Mouse (Mus musculus) heart, embryonic 15.5 days (tissue): ENCODE measurements at regions not wholly inside any gene's neighbourhood (a gene's known extent, or its start where the extent isn't known, plus 50 kb on each side); places are given as distances from the start of the nearest gene placed in this dataset.
A peak's percentile ranks its signal among the peaks of the same experiment; 100 is the strongest.

ENCODE experiments used
- ATAC-seq: fragments of 200-750 bp; cut with Nextera tagmentation; replicated peaks from 2 replicates; pipeline ENCODE4 v1.8.0; 2017; ENCODE audit warnings: low read depth, moderate TSS enrichment; ENCODE audit not compliant: insufficient number of reproducible peaks, insufficient read depth, low FRiP score
- H3K27ac ChIP-seq: fragments of 300-500 bp; sonication (generic); 2 replicates; pipeline ENCODE4 v1.5.1; 2015; ENCODE audit warnings: mild to moderate bottlenecking, inconsistent platforms
- H3K27me3 ChIP-seq: fragments of 300-500 bp; sonication (generic); 2 replicates; pipeline ENCODE4 v1.6.1; 2015; ENCODE audit warnings: inconsistent platforms
- H3K36me3 ChIP-seq: fragments of 300-500 bp; sonication (generic); 2 replicates; pipeline ENCODE4 v1.6.1; 2015; ENCODE audit warnings: mild to moderate bottlenecking, inconsistent platforms
- H3K4me1 ChIP-seq: fragments of 300-500 bp; sonication (generic); replicated peaks from 2 replicates; pipeline ENCODE4 v1.6.1; 2015; ENCODE audit warnings: inconsistent platforms
- H3K4me2 ChIP-seq: fragments of 300-500 bp; sonication (generic); 2 replicates; pipeline ENCODE4 v1.6.1; 2015; ENCODE audit warnings: inconsistent platforms, mild to moderate bottlenecking, moderate library complexity
- H3K4me3 ChIP-seq: fragments of 300-500 bp; sonication (generic); 2 replicates; pipeline ENCODE4 v1.5.1; 2015; ENCODE audit warnings: mild to moderate bottlenecking, inconsistent platforms
- H3K9ac ChIP-seq: fragments of 300-500 bp; sonication (generic); 2 replicates; pipeline ENCODE4 v1.6.1; 2015; ENCODE audit warnings: mild to moderate bottlenecking, inconsistent platforms
- H3K9me3 ChIP-seq: fragments of 300-500 bp; sonication (generic); replicated peaks from 2 replicates; pipeline ENCODE4 v1.6.1; 2016; ENCODE audit warnings: inconsistent platforms
- WGBS: fragments of 180-500 bp; shearing (Covaris S2); methylation state at CpG from one replicate; pipeline ENCODE4 v1.1.7; 2015; ENCODE audit warnings: mixed read lengths; 5-methylcytosine and 5-hydroxymethylcytosine counted together

- Histone ChIP-seq H3K4me1 (peaks cover 45% of the 10 kb centered on the region), H3K9ac (no peak overlapping the region), H3K27ac (peak overlapping the region; percentile 54; the same call in 1 of the 2 replicates), H3K4me2 (no peak overlapping the region), H3K4me3 (no peak overlapping the region), H3K27me3 (no peaks in the 10 kb centered on the region), H3K9me3 (no peaks in the 10 kb centered on the region), H3K36me3 (no peaks in the 10 kb centered on the region)
- 39% methylated on average over 7 of the region's 7 CpGs for WGBS
- ATAC-seq, result no peak
Measured at GRCm38 (mm10) chr4:84018774-84019173, 493.4 kb downstream of the Ccdc171 start.

- no peak overlapping the region for H3K4me2 ChIP-seq
- 58% methylated on average over 14 of the region's 14 CpGs for WGBS
- no peak for ATAC-seq
- no peaks in the 10 kb centered on the region for H3K27me3 ChIP-seq
- peak overlapping the region; percentile 54; the same call in 1 of the 2 replicates for H3K27ac ChIP-seq
- no peaks in the 10 kb centered on the region for H3K36me3 ChIP-seq
- peaks cover 45% of the 10 kb centered on the region for H3K4me1 ChIP-seq
- no peak overlapping the region for H3K4me3 ChIP-seq
- H3K9me3 ChIP-seq, result no peaks in the 10 kb centered on the region
- no peak overlapping the region for H3K9ac ChIP-seq
Measured at GRCm38 (mm10) chr4:84019500-84020255, 494.3 kb downstream of the Ccdc171 start.

GRCm38 (mm10) chr4:84020692-84021091 lies 495.3 kb downstream of the Ccdc171 start:
- Histone ChIP-seq H3K4me3 (no peak overlapping the region), H3K27ac (no peak overlapping the region), H3K9ac (no peak overlapping the region), H3K9me3 (no peaks in the 10 kb centered on the region), H3K4me2 (no peak overlapping the region), H3K4me1 (peaks cover 37% of the 10 kb centered on the region), H3K27me3 (no peaks in the 10 kb centered on the region), H3K36me3 (no peaks in the 10 kb centered on the region)
- 55% methylated on average over 1 of the region's 1 CpGs for WGBS
- no peak for ATAC-seq

GRCm38 (mm10) chr4:84022323-84022722 lies 497.0 kb downstream of the Ccdc171 start:
- Histone ChIP-seq H3K36me3 (no peaks in the 10 kb centered on the region), H3K27me3 (no peaks in the 10 kb centered on the region), H3K4me3 (no peak overlapping the region), H3K4me1 (peaks cover 28% of the 10 kb centered on the region), H3K27ac (no peak overlapping the region), H3K9ac (no peak overlapping the region), H3K4me2 (no peak overlapping the region), H3K9me3 (no peaks in the 10 kb centered on the region)
- WGBS, result 54% methylated on average over 7 of the region's 7 CpGs
- ATAC-seq, result no peak

GRCm38 (mm10) chr4:84026144-84026543 lies 500.8 kb downstream of the Ccdc171 start:
- Histone ChIP-seq H3K9me3 (no peaks in the 10 kb centered on the region), H3K27me3 (no peaks in the 10 kb centered on the region), H3K27ac (no peak overlapping the region), H3K4me2 (no peak overlapping the region), H3K4me3 (no peak overlapping the region), H3K4me1 (peaks cover 8% of the 10 kb centered on the region), H3K36me3 (no peaks in the 10 kb centered on the region), H3K9ac (no peak overlapping the region)
- WGBS, result 29% methylated on average over 8 of the region's 8 CpGs
- no peak for ATAC-seq

GRCm38 (mm10) chr4:84028120-84028519 lies 502.8 kb downstream of the Ccdc171 start:
- 21% methylated on average over 5 of the region's 5 CpGs for WGBS

GRCm38 (mm10) chr4:84030916-84031315 lies 505.6 kb downstream of the Ccdc171 start:
- Histone ChIP-seq H3K4me1 (0 out of 2 replicates have a peak, but pooled peaks cover 2% of the 10 kb centered on the region), H3K36me3 (no peaks in the 10 kb centered on the region), H3K9me3 (no peaks in the 10 kb centered on the region), H3K9ac (no peak overlapping the region), H3K27me3 (no peaks in the 10 kb centered on the region), H3K27ac (no peak overlapping the region), H3K4me2 (no peak overlapping the region), H3K4me3 (no peak overlapping the region)
- ATAC-seq, result no peak
- WGBS, result 71% methylated on average over 5 of the region's 5 CpGs

More at GRCm38 (mm10) chr4:84028120-84028519, 502.8 kb downstream of the Ccdc171 start:
- Histone ChIP-seq H3K4me3 (no peak overlapping the region), H3K9ac (no peak overlapping the region), H3K27ac (no peak overlapping the region), H3K27me3 (no peaks in the 10 kb centered on the region), H3K4me1 (0 out of 2 replicates have a peak, but pooled peaks cover 2% of the 10 kb centered on the region), H3K36me3 (no peaks in the 10 kb centered on the region), H3K4me2 (no peak overlapping the region), H3K9me3 (no peaks in the 10 kb centered on the region)
- no peak for ATAC-seq

- H3K4me1 ChIP-seq, result no peaks in the 10 kb centered on the region
- H3K9me3 ChIP-seq, result no peaks in the 10 kb centered on the region
- no peaks in the 10 kb centered on the region for H3K36me3 ChIP-seq
- 63% methylated on average over 10 of the region's 10 CpGs for WGBS
- H3K27ac ChIP-seq, result no peak overlapping the region
- H3K9ac ChIP-seq, result no peak overlapping the region
- no peak for ATAC-seq
- no peak overlapping the region for H3K4me3 ChIP-seq
- H3K27me3 ChIP-seq, result no peaks in the 10 kb centered on the region
- H3K4me2 ChIP-seq, result no peak overlapping the region
Measured at GRCm38 (mm10) chr4:84032505-84032904, 507.2 kb downstream of the Ccdc171 start.

GRCm38 (mm10) chr4:84035347-84035746 lies 510.0 kb downstream of the Ccdc171 start:
- Histone ChIP-seq H3K4me3 (no peak overlapping the region), H3K36me3 (no peaks in the 10 kb centered on the region), H3K27me3 (no peaks in the 10 kb centered on the region), H3K27ac (no peak overlapping the region), H3K9ac (no peak overlapping the region), H3K4me1 (no peaks in the 10 kb centered on the region), H3K9me3 (no peaks in the 10 kb centered on the region), H3K4me2 (no peak overlapping the region)
- ATAC-seq, result no peak
- 85% methylated on average over 1 of the region's 1 CpGs for WGBS

GRCm38 (mm10) chr4:84037535-84037934 lies 512.2 kb downstream of the Ccdc171 start:
- H3K36me3 ChIP-seq, result no peaks in the 10 kb centered on the region
- no peak for ATAC-seq
- H3K27me3 ChIP-seq, result no peaks in the 10 kb centered on the region
- no peaks in the 10 kb centered on the region for H3K9me3 ChIP-seq
- H3K4me1 ChIP-seq, result no peaks in the 10 kb centered on the region
- 49% methylated on average over 3 of the region's 3 CpGs for WGBS
- no peak overlapping the region for H3K4me2 ChIP-seq
- no peak overlapping the region for H3K9ac ChIP-seq
- no peak overlapping the region for H3K4me3 ChIP-seq
- H3K27ac ChIP-seq, result no peak overlapping the region

GRCm38 (mm10) chr4:84050243-84050642 lies 524.9 kb downstream of the Ccdc171 start:
- WGBS, result 67% methylated on average over 6 of the region's 6 CpGs
- H3K4me2 ChIP-seq, result no peak overlapping the region
- no peak overlapping the region for H3K9ac ChIP-seq
- no peak overlapping the region for H3K4me3 ChIP-seq
- no peaks in the 10 kb centered on the region for H3K4me1 ChIP-seq
- H3K36me3 ChIP-seq, result no peaks in the 10 kb centered on the region
- no peak overlapping the region for H3K27ac ChIP-seq
- no peaks in the 10 kb centered on the region for H3K27me3 ChIP-seq
- no peak for ATAC-seq
- no peaks in the 10 kb centered on the region for H3K9me3 ChIP-seq
